Mouse (Mus musculus) forelimb bud, embryonic 11.5 days (tissue): ENCODE results near the gene Rapgef5.

ENCODE experiments used
- DNase-seq: peaks from one replicate; pipeline ENCODE4 v3.0.0-alpha.2; 2012; ENCODE audit warnings: low read depth, low spot score

Gene Rapgef5

DNA sequence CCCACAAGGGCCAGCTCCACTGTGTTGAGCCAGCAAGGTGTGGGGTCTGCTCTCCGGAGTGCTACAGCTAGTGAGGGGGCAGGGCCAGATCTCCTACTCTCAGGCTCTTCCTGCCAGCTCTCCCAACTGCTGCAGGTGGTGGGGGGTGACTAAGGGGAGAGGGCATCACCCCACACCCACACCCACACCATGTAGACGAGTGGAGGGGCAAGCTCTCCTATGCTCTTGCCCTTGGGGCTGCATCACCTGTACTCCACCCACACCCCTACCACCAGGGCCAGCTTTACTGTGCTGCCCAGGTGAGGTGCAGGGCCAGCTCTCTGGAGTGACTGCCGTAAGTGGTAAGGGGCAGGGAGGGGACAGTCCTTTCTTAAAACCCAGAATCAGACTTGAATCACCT is 89.7 kb downstream of the Rapgef5 start:
- no peak for DNase-seq

DNA sequence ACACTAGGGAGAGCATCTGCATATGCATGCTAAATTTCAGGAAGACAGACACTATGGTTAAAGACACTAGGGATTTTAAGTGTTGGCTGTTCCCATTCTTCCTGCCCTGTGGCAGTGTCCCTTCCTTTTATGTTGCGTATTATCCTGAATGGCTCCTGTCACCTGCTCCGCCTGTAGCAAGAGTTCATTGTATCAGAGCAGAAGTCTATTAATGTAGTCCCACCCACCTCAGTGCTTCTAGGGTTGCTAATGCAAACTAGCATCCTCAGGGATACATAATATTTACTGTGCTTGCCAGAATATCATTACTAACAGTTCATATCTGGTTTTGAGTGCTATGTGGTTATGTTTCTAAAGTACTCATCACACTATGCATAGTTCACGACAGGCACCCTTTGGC is 96.4 kb downstream of the Rapgef5 start:
- no peak for DNase-seq

- DNase-seq: no peak
Measured at GRCm38 (mm10) chr12:117619523-117620023, 103.3 kb downstream of the Rapgef5 start.

DNA sequence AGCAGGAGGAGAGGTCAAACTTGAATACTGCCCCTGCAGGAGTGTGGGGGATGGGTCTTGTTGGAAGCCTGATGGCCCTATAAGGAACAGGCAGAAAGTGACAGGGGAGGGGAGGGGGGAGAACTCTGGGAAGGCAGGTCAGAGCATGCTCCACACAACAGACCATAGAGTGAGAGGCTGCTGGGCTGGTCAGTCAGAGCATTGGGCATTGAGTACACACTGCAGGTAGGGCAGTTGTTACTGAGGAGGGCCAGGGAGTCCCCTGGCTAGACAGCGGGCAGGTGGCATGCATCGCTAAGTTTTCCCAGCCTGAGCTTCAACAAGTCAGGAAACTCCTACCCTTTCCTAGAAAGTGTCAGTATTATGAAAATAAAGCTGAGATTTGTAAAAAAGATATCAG is 106.7 kb downstream of the Rapgef5 start:
- no peak for DNase-seq

DNA sequence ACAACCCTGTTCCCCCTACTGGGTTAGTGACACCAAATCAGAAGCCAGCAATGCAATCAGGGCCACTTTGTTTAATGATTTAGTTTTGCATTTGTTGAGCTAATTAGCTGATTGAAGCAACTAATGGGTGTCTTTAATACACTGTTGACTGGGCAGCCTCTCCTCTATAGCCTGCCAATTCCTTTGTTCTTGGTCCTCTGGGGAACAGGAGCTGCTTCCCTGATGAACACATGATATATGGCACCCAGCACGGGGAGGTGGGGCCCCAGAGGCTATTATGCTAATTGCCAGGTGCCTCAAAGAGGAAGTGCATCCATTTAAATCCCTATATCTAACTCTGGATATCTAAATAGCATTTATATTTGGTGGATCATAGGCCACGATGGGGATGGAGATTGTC is 111.0 kb downstream of the Rapgef5 start:
- DNase-seq: no peak

GRCm38 (mm10) chr12:117628321-117629093 is 112.2 kb downstream of the Rapgef5 start:
- no peak for DNase-seq

DNA sequence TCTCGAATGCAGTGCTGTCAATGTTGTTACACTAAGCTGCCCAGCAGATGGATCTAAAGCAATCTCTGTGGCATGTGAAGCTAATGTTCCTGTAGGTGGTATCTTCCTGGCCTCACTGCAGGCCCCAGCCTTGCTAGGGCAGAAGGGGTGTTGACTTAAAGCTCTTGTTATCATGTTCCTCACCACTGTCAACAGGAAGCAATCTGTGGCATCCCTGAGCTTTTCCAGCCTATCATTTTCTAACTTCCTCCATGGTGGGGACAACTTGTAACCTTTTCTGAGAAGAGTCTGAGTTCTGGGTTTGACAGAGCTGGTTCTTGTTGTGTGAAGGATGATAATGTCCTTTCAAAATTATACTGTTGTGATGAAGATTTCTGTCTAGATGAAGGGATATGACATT is 115.9 kb downstream of the Rapgef5 start:
- DNase-seq: no peak

DNA sequence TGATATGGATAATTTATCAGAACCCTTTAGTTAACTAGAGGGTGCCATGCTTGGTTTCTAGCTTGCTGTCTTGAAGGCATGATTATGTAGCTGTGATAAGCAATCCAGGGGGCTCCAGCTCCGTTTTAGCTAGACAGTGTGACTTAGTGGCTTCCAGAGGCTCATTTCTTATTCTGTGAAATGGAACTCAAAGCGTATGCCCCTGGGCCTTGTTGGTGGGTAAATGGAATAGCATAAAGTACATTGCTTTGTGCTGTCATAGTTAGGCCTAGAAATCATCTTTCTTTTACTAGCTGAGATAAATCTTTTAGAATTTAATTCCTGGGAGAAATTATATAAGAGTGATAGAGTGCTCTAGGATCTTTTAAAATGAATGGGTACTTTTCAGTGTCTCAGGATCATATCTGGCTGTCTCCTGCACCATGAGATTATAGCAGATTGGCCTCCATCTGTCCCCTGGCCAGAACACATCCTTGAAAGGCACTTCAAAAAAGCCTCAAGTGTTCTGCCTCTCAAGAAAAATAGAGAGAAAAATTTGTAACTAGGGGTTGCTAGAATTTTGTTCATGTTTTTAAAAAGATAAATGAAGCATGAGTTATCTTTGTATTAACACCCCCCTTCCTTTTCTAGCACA is 120.0 kb downstream of the Rapgef5 start:
- DNase-seq: no peak

- DNase-seq: no peak
Measured at GRCm38 (mm10) chr12:117636969-117637368, 120.7 kb downstream of the Rapgef5 start.

DNA sequence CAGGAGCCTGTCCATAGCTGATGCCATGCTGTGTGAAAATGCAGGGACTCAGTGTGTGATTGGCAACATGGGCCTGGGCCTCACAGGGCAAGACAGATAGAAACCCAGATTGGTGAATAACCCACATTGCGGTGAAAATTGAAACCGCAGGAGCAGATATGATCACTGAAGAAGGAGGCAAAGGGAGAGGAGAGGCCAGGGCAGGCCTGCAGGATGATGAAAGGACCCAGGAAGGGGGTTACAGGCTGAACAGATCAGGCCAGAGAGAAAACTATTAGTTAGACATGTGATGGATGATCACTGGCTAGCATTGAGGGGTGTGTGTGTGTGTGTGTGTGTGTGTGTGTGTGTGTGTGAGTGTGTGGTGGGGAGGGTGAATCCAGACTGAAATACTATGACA is 122.6 kb downstream of the Rapgef5 start:
- no peak for DNase-seq

- no peak for DNase-seq
Measured at GRCm38 (mm10) chr12:117639356-117640121, 123.3 kb downstream of the Rapgef5 start.

DNA sequence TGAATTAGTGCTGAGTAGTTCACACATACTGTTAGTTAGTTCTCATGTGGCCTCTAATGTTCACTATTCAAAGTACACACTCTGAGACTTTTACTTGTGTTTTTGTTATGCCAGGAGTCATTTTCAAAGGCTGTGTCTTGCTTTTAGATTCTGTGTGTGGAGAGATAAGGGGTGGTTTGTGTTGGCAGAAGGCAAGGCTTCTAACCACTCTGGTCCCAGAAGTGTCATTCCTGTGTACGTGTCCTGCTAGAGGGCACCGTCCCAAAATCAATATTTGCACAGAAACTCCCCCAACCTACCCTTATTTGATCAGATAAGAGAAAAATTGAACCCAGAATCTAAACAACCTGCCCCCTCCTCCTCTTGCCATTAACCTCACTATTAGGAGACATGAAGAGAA is 126.2 kb downstream of the Rapgef5 start:
- DNase-seq: no peak

DNA sequence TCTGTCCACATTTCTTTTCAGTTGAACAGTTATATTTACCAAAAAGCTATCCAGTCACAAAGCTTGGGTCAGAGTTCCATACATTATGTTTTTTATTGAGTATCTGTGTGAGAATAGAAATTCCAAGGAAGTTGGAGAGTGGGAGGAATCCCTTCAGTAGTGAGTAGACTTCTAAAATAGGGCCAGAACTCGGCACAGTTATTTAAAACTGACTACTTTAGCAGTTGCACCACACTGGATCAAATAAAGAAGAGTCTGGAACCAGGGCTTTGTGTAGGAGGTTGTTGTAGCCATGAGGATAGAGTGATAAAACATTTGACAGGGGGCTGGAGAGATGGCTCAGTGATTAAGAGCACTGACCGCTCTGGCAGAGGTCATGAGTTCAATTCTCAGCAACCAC is 129.5 kb downstream of the Rapgef5 start:
- no peak for DNase-seq

DNA sequence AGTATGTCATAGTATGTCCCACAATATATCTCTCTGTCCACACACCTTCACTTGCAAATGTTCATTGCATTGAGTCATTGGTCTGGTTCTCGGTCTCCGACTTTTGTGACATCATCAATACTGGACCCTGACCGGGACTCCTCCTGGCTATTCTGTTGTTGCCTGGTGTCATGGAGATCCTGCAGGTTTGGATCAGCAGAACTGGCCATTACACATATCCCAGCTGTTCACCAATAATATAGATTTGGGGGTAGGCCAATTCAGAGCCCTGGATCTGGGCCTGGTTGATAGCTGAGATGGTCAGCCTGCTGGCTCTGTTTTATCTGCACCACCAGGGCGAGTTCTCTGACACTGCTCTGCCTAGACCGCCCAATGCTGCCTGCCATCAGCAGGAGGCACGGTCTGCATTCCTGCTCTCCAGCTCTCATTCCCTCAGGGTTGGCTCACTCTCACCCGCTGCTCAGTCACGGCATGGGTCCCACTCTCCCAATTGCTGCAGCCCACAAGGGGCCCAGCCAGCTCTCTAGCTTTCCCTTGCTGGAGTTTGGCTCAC is 137.7 kb downstream of the Rapgef5 start:
- DNase-seq: no peak

GRCm38 (mm10) chr12:117656935-117657334 is 140.7 kb downstream of the Rapgef5 start:
- no peak for DNase-seq

DNA sequence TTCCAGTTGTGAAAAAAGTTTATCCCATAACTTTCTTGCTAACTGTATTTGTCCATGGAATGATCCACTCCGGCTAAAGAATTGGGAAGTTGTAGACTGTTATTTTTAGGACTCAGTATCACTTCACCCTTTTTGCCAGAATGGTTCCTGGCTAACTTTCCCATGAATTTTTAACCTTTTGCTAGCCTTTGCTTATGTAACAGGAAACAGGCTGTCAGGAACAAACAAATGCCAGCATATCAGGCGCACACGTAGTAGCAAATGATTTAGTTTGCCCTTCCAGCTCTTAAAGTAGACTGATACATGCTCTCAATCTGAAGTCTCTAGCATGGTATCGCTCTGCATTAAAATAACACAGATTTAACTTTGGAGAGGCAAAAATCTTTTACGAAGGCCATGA is 141.5 kb downstream of the Rapgef5 start:
- DNase-seq: no peak

- no peak for DNase-seq
Measured at GRCm38 (mm10) chr12:117658821-117659220, 142.5 kb downstream of the Rapgef5 start.

DNA sequence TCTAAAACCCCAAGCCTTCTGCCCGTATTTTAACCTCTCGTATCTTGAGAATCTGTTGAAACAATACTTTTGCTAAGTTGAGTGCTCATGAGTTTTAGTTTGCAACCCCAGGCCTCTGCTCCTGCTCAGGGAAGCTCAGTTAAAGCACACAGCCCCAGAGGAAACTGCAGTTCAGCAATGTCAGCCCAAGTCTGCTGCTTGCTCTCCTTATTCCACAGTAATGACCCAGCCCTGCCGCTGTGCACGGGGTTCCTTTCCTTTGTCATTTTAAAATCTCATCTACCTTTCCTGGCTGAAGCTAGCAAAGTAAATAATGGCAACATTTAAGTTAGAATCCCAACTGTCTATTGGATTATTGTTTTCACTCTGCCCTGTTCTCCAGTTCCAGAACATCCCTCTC is 144.1 kb downstream of the Rapgef5 start:
- no peak for DNase-seq

DNA sequence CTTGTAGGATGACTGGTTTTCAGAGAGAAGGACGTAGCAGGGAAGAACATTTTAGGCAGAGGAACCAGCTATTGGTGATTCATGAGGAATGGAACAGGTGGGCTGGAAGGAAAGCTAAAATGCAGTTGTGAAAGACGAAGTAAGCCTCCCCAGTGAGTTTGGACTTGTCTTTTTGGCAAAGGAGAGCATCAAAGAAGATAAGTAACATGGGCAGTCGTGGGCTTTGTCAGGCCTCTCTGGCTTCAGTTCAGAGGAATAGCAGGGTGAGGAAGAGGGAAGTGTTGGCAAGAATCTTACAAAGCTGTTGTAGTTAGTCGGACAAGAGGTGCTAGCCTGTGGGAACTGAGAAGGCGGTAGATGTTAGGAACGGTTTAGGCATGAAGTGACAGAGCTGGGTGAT is 145.6 kb downstream of the Rapgef5 start:
- no peak for DNase-seq

DNA sequence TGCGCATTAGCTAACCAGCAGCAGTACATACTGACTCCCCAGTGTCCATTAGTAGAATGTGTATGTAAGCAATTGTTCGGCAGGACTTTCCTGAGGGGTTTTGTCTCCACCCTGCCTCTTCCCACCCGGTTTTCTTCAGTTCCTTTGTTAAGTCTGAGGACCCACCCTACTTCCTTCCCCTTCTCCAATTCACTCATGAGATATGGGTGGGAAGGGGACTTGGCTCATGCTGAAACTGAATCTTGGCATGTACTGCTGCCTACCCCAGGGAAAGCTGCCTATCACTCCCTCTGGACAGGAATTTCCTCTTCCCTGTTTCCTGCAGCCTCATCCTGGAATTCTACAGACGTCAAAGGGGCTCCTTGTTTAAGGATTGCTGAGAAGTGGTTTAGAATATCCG is 147.4 kb downstream of the Rapgef5 start:
- DNase-seq: no peak

GRCm38 (mm10) chr12:117664644-117665043 is 148.4 kb downstream of the Rapgef5 start:
- DNase-seq: no peak

GRCm38 (mm10) chr12:117666391-117666790 is 150.1 kb downstream of the Rapgef5 start:
- no peak for DNase-seq
